Mouse (Mus musculus) G1E (cell line): Measurements from ENCODE around the gene Stxbp5. TPM values are rescaled to one million over a fixed set of nuclear protein-coding genes. Genes with fewer than 3 reads are reported as not detected.

Experiments used
- ATAC-seq: 2 replicates; pipeline ENCODE4 v1.8.0; 2016; ENCODE audit warnings: mild to moderate bottlenecking; ENCODE audit not compliant: insufficient number of reproducible peaks, poor library complexity, low FRiP score, severe bottlenecking; ENCODE audit errors: extremely low read depth
- DNase-seq: peaks from one replicate; pipeline ENCODE4 v3.0.0; 2012; ENCODE audit warnings: low spot score
- H3K27me3 ChIP-seq: 2 replicates; pipeline ENCODE4 v1.6.1; 2012; ENCODE audit warnings: mild to moderate bottlenecking, low read length, inconsistent platforms; ENCODE audit not compliant: insufficient read depth
- H3K36me3 ChIP-seq: replicated peaks from 2 replicates; pipeline ENCODE3; 2012; ENCODE audit warnings: mild to moderate bottlenecking, inconsistent platforms
- H3K4me1 ChIP-seq: 2 replicates; pipeline ENCODE4 v1.6.1; 2012; ENCODE audit warnings: low read depth, low read length, inconsistent platforms, mixed read lengths; ENCODE audit not compliant: insufficient read depth
- H3K4me3 ChIP-seq: 2 replicates; pipeline ENCODE4 v1.5.1; 2012; ENCODE audit warnings: low read depth, mild to moderate bottlenecking, inconsistent platforms, low read length, moderate library complexity, mixed read lengths
- H3K9me3 ChIP-seq: replicated peaks from 2 replicates; pipeline ENCODE4 v1.6.1; 2012; ENCODE audit warnings: inconsistent platforms
- CTCF ChIP-seq: IDR thresholded peaks from 2 replicates; pipeline ENCODE4 v1.5.1; 2012; ENCODE audit warnings: low read depth, low read length, inconsistent platforms, mixed read lengths
- GATA1 ChIP-seq: IDR thresholded peaks from 2 replicates; pipeline ENCODE4 v1.6.1; 2012; ENCODE audit warnings: borderline replicate concordance, low read length, inconsistent platforms, mixed read lengths
- GATA2 ChIP-seq: IDR thresholded peaks from 2 replicates; pipeline ENCODE4 v1.6.1; 2012; ENCODE audit warnings: low read depth, low read length, inconsistent platforms, borderline replicate concordance
- POLR2AphosphoS5 ChIP-seq: IDR thresholded peaks from 2 replicates; pipeline ENCODE4 v1.6.1; 2012; ENCODE audit warnings: low read depth, low read length, inconsistent platforms; ENCODE audit not compliant: insufficient replicate concordance
- TAL1 ChIP-seq: conservative IDR thresholded peaks from 2 replicates; pipeline ENCODE4 v1.6.1; 2012; ENCODE audit warnings: low read depth, low read length, inconsistent platforms, mixed read lengths
- polyA plus RNA-seq: library from polyadenylated mRNA; stranded (reverse); fragments of >175 nt; gene quantifications from 2 replicates; pipeline ENCODE4 v1.2.3, GENCODE M21; 2012
- total RNA-seq, 2 experiments: library from RNA; stranded (forward) in 1 of 2; stranded (reverse) in 1 of 2; fragments of 200-1000 nt in 1 of 2; fragments of >200 nt in 1 of 2; fragmentation: Nextera tagmentation in 1 of 2; gene quantifications; 2 replicates each; pipeline ENCODE4 v1.2.3; 2014 to 2017

Gene Stxbp5
- total and polyA plus RNA-seq, 3 experiments: 12.6 to 77.9 (median 30.6) TPM

DNA sequence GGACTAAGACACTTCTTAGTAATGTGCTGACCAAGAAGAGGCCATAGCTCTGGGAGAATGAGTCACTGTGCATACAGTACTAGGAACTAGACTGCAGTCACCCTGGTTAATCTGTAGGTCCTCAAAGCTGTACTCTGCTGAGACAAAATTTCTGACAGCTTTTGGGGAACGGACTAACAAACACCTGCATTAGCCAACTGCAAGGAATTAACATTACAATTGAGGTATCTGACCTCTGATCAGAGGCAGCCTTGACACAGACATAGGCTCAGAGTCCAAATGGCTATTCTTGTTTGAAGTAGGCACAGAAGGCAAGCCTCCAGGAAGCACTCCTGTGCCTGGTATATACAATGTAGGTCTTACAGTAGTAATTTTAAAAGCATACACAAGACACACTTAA, 99.3 kb downstream of the Stxbp5 start:
- DNase-seq (no peak), ATAC-seq (no peak)
- no peaks in the 10 kb centered on the region for H3K4me1 ChIP-seq
- no peak overlapping the region for H3K4me3 ChIP-seq
- TF ChIP-seq GATA1 (no peak), GATA2 (no peak), POLR2AphosphoS5 (no peak), TAL1 (no peak), CTCF (no peak)
- no peaks in the 10 kb centered on the region for H3K27me3 ChIP-seq
- peaks cover 58% of the 10 kb centered on the region for H3K36me3 ChIP-seq
- no peaks in the 10 kb centered on the region for H3K9me3 ChIP-seq

DNA sequence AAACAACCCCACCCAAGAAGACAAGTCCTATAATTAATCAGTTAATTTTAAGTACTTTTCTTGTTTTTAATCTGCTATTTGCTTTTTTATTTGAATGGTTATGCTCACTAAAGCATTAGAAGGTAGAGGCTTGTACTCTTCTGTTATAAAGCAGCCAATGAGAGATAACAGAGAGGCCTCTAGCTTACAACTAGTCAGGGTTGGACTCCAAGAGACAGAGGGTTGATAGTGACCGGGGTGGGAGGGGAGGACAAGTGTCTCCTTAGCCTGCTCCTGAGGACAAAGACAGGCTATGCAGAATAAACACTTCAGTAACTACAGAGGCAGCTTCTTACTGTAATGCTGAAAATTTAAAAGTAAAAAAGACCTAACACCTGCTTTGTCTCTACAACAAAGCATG, 101.8 kb downstream of the Stxbp5 start:
- Histone ChIP-seq H3K4me1 (peaks cover 2% of the 10 kb centered on the region; the same call in 1 of the 2 replicates), H3K4me3 (no peak overlapping the region), H3K27me3 (no peaks in the 10 kb centered on the region), H3K9me3 (no peaks in the 10 kb centered on the region), H3K36me3 (peaks cover 60% of the 10 kb centered on the region)
- no peak for TF ChIP-seq GATA2
- no peak for TF ChIP-seq GATA1
- TF ChIP-seq POLR2AphosphoS5: no peak
- TF ChIP-seq CTCF: no peak
- no peak for TF ChIP-seq TAL1
- ATAC-seq: no peak
- DNase-seq: no peak

DNA sequence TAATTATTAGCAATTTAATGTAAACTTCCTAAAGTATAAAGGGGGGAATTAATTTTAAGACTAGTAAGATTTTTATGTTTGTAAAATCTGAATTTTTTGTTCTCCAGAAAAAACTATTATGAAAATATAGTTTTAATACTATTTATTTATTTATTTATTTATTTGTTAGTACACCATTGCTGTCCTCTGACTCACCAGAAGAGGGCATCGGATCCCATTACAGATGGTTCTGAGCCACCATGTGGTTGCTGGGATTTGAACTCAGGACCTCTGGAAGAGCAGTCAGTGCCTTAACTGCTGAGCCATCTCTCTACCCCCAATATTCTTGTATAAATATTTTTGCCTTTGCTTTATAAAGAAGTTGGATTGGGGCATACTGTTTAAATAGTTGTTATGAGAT, 104.5 kb downstream of the Stxbp5 start:
- peaks cover 2% of the 10 kb centered on the region; the same call in 1 of the 2 replicates for H3K4me1 ChIP-seq
- DNase-seq (no peak), ATAC-seq (no peak)
- peaks cover 61% of the 10 kb centered on the region for H3K36me3 ChIP-seq
- no peak overlapping the region for H3K4me3 ChIP-seq
- no peaks in the 10 kb centered on the region for H3K27me3 ChIP-seq
- H3K9me3 ChIP-seq: no peaks in the 10 kb centered on the region
- TF ChIP-seq POLR2AphosphoS5 (no peak), GATA1 (no peak), GATA2 (no peak), TAL1 (no peak), CTCF (no peak)

DNA sequence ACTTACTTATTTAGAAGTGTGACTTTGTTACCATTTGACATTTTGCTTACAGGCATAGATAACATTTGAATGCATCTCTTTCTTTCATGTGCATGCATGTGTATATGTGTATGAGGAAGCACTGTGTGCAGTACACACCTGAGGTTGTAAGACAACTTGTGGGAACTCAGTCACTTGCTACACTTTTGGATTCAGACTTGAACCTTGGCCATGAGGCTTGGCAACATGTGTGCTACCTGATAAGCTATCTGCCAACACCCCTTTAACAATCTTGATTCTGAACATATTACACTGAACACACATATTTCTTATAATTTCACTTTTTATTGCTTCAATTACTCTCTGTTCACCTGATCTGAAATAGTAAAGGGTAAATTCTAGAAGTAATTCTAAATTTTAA, 106.5 kb downstream of the Stxbp5 start:
- Histone ChIP-seq H3K4me1 (peaks cover 2% of the 10 kb centered on the region; the same call in 1 of the 2 replicates), H3K27me3 (no peaks in the 10 kb centered on the region), H3K4me3 (no peak overlapping the region), H3K9me3 (no peaks in the 10 kb centered on the region), H3K36me3 (peaks cover 62% of the 10 kb centered on the region)
- no peak for DNase-seq
- no peak for ATAC-seq
- no peak for TF ChIP-seq POLR2AphosphoS5
- no peak for TF ChIP-seq GATA2

DNA sequence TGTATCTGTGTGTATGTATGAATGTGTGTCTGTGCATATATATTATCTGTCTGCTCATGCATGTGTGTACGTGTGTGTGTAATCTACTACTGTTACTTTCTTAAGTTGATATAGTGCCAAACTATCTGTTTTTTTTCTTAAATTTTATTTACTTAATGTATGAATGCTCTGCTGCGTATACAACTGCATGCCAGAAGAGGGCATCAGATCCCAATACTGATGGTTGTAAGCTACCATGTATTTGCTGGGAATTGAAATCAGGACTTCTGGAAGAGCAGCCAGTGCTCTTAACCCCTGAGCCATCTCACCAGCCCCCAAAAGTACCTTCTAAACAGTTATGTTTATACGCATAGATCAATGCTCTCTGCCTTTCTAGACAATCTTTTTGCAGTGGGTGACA, 109.9 kb downstream of the Stxbp5 start:
- Histone ChIP-seq H3K36me3 (peaks cover 57% of the 10 kb centered on the region), H3K4me1 (peaks cover 4% of the 10 kb centered on the region; the same call in 1 of the 2 replicates), H3K9me3 (no peaks in the 10 kb centered on the region), H3K27me3 (no peaks in the 10 kb centered on the region), H3K4me3 (no peak overlapping the region)
- no peak for DNase-seq
- TF ChIP-seq POLR2AphosphoS5 (no peak), CTCF (no peak), GATA2 (no peak), GATA1 (no peak), TAL1 (no peak)
- no peak for ATAC-seq

DNA sequence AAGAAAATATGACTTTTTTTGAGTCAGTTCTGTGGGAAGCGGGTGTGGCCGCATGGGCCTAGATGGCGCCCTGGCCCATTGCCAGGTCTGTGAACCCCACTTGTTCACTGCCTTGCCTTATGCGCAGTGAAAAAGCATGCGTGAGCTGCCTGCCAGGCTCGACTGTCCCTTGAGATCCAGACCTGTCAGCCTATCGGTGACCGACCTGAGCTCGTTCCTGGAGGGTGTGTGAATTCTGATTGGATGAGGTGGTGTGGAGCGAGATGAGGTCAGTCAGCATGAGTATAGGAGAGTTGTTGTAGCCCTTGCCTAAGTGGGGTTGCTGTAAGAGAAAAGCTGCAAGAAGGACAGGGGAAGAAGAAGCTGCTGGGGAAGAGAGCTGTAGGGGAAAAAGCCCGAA, 114.4 kb downstream of the Stxbp5 start:
- DNase-seq: no peak
- H3K36me3 ChIP-seq: peaks cover 44% of the 10 kb centered on the region

DNA sequence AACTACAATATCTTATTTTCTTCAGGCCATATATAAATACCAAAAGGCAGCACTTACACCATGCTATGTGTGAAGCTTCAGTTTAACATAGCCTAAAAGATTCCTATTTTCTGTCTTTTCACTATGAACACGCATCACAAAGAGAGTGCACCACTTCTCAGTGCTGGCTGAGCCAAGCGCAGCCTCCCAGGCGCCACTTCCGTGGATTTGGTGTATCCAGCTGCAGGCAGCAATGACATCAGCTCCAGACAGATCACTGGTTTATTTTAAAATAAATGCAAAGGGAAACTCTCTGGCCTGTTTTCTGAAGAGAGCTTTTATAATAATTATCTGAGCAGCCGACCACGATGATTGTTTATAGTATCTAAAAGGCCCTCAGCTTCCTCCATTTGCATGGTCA, 115.2 kb downstream of the Stxbp5 start:
- no peaks in the 10 kb centered on the region for H3K9me3 ChIP-seq
- DNase-seq: no peak
- H3K4me3 ChIP-seq: no peak overlapping the region
- peaks cover 41% of the 10 kb centered on the region for H3K36me3 ChIP-seq
- H3K4me1 ChIP-seq: 0 out of 2 replicates have a peak, but pooled peaks cover 2% of the 10 kb centered on the region
- no peak for TF ChIP-seq TAL1
- TF ChIP-seq GATA1: no peak
- no peak for TF ChIP-seq CTCF
- TF ChIP-seq GATA2: no peak
- no peak for TF ChIP-seq POLR2AphosphoS5
- H3K27me3 ChIP-seq: no peaks in the 10 kb centered on the region
- no peak for ATAC-seq

More for the DNA sequence above, 114.4 kb downstream of the Stxbp5 start:
- Histone ChIP-seq H3K9me3 (no peaks in the 10 kb centered on the region), H3K4me1 (0 out of 2 replicates have a peak, but pooled peaks cover 2% of the 10 kb centered on the region), H3K27me3 (no peaks in the 10 kb centered on the region), H3K4me3 (no peak overlapping the region)
- ATAC-seq: no peak
- TF ChIP-seq GATA2: no peak
- TF ChIP-seq CTCF: no peak
- no peak for TF ChIP-seq TAL1
- TF ChIP-seq POLR2AphosphoS5: no peak
- TF ChIP-seq GATA1: no peak
